ENCODE assay signal across 8 mouse cellular contexts in genomic region chr5:122706917-122707275, GRCm38 (mm10). TPM values are rescaled to one million over a fixed set of nuclear protein-coding genes. Genes with fewer than 3 reads are reported as not detected.
DNase-seq lines count a peak whose midpoint lies in the region; ATAC-seq and TF ChIP-seq lines count a peak whose summit lies in the region.

No protein-coding gene starts in this region.

- no peaks in the 10 kb centered on the region for H3K36me3 ChIP-seq in heart, embryonic 11.5 days (ENCODE audit: control insufficient read depth, insufficient read depth, low read length)
- no peaks in the 10 kb centered on the region for H3K36me3 ChIP-seq in C2C12 (ENCODE audit: control insufficient read depth, insufficient read depth)
- H3K36me3 ChIP-seq in forebrain, embryonic 11.5 days (ENCODE audit: control insufficient read depth, insufficient read depth, low read length), result no peaks in the 10 kb centered on the region
- peaks cover 4% of the 10 kb centered on the region; the same call in 1 of the 2 replicates for H3K36me3 ChIP-seq in liver, embryonic 12.5 days

- no peaks in the 10 kb centered on the region for H3K9me3 ChIP-seq in heart, embryonic 11.5 days (replicated peaks; ENCODE audit: control insufficient read depth, low read length)
- H3K9me3 ChIP-seq in forebrain, embryonic 11.5 days (ENCODE audit: control insufficient read depth, low read length), result no peaks in the 10 kb centered on the region
- H3K9me3 ChIP-seq in liver, embryonic 12.5 days (replicated peaks), result no peaks in the 10 kb centered on the region

- no peak for DNase-seq in heart, postnatal 25 days (ENCODE audit: low spot score)
- DNase-seq in forebrain, embryonic 11.5 days (ENCODE audit: low spot score), result no peak
- no peak for DNase-seq in adrenal gland, adult 2 months
- DNase-seq in layer of hippocampus, postnatal 25 days (ENCODE audit: extremely low spot score in 1 of 2, low spot score in 1 of 2), result no peak

- TF ChIP-seq CTCF in C2C12 (IDR thresholded peaks at IDR 0.05; ENCODE audit: control insufficient read depth, insufficient read depth, insufficient read length), result no peak

- H3K4me2 ChIP-seq in heart, embryonic 11.5 days, result peak overlapping the region; percentile 72
- peak overlapping the region; percentile 96 for H3K4me2 ChIP-seq in forebrain, embryonic 11.5 days (ENCODE audit: low read depth, low read length, severe bottlenecking)
- H3K4me2 ChIP-seq in liver, embryonic 12.5 days, result peak overlapping the region; percentile 95

- peak overlapping the region; percentile 80 for H3ac ChIP-seq in C2C12 (ENCODE audit: control insufficient read depth, insufficient read length, low read depth)

- no peaks in the 10 kb centered on the region for H3K27me3 ChIP-seq in heart, embryonic 11.5 days (ENCODE audit: control insufficient read depth, insufficient read depth, low read length)
- no peaks in the 10 kb centered on the region for H3K27me3 ChIP-seq in C2C12 (ENCODE audit: control insufficient read depth, insufficient read depth, insufficient read length)
- H3K27me3 ChIP-seq in forebrain, embryonic 11.5 days (ENCODE audit: control insufficient read depth, insufficient read depth, low read length), result no peaks in the 10 kb centered on the region
- no peaks in the 10 kb centered on the region for H3K27me3 ChIP-seq in liver, embryonic 12.5 days (replicated peaks)

- H3K4me3 ChIP-seq in heart, embryonic 11.5 days (ENCODE audit: low read depth, low read length), result peak overlapping the region; percentile 54
- peak overlapping the region; percentile 42 for H3K4me3 ChIP-seq in C2C12 (ENCODE audit: insufficient read depth, poor library complexity, severe bottlenecking)
- H3K4me3 ChIP-seq in forebrain, embryonic 11.5 days (ENCODE audit: low read depth, low read length), result peak overlapping the region; percentile 58
- peak overlapping the region; percentile 70 for H3K4me3 ChIP-seq in liver, embryonic 12.5 days

- 38% methylated on average over 5 of the region's 5 CpGs for WGBS in heart, embryonic 11.5 days (ENCODE audit: insufficient replicate concordance)
- 41% methylated on average over 5 of the region's 5 CpGs for WGBS in forebrain, embryonic 11.5 days
- WGBS in liver, embryonic 12.5 days (ENCODE audit: insufficient replicate concordance), result 33% methylated on average over 5 of the region's 5 CpGs

- no peaks in the 10 kb centered on the region for H3K79me2 ChIP-seq in C2C12 (ENCODE audit: control insufficient read depth, insufficient read depth)

- no peaks in the 10 kb centered on the region for H3K79me3 ChIP-seq in C2C12 (ENCODE audit: low read depth)

- peak overlapping the region; percentile 67 for H3K27ac ChIP-seq in heart, embryonic 11.5 days (ENCODE audit: low read depth, low read length)
- no peak overlapping the region for H3K27ac ChIP-seq in forebrain, embryonic 11.5 days (ENCODE audit: low read depth, low read length)
- H3K27ac ChIP-seq in liver, embryonic 12.5 days, result peak overlapping the region; percentile 82

- H3K4me1 ChIP-seq in heart, embryonic 11.5 days (ENCODE audit: control insufficient read depth, insufficient read depth, low read length), result peaks cover 15% of the 10 kb centered on the region
- 0 out of 2 replicates have a peak, but pooled peaks cover 3% of the 10 kb centered on the region for H3K4me1 ChIP-seq in forebrain, embryonic 11.5 days (replicated peaks; ENCODE audit: control insufficient read depth, insufficient read depth, low read length)
- peaks cover 51% of the 10 kb centered on the region for H3K4me1 ChIP-seq in liver, embryonic 12.5 days

- intact Hi-C loops in heart, postnatal 25 days (cut with DNase I), result no loop called here

- ATAC-seq in heart, embryonic 11.5 days (replicated peaks; ENCODE audit: insufficient number of reproducible peaks, low FRiP score, low TSS enrichment), result 0 out of 2 replicates have a peak, but pooled peaks have one; percentile 9
- 0 out of 2 replicates have a peak, but pooled peaks have one; percentile 15 for ATAC-seq in forebrain, embryonic 11.5 days (replicated peaks; ENCODE audit: low FRiP score)
- ATAC-seq in liver, embryonic 12.5 days, result peak; percentile 31
- ATAC-seq in megakaryocyte progenitor cell, adult 5-6 weeks (replicated peaks; ENCODE audit: poor library complexity), result no peak

- peak overlapping the region; percentile 70 for H3K9ac ChIP-seq in heart, embryonic 11.5 days (ENCODE audit: low read depth, low read length)
- peak overlapping the region; percentile 74 for H3K9ac ChIP-seq in forebrain, embryonic 11.5 days (ENCODE audit: low read length)
- H3K9ac ChIP-seq in liver, embryonic 12.5 days, result peak overlapping the region; percentile 76

TF ChIP-seq in C2C12, 6 proteins besides CTCF, POLR2A, EP300 and RAD21:
- no peak for TF ChIP-seq MYOD1 (IDR thresholded peaks at IDR 0.05; ENCODE audit: control insufficient read depth, insufficient read length, low read depth)
- no peak for TF ChIP-seq USF1 (IDR thresholded peaks at IDR 0.05; ENCODE audit: low read depth)
- no peak for TF ChIP-seq MYOG (IDR thresholded peaks at IDR 0.05; ENCODE audit: control insufficient read depth, extremely low read depth, insufficient read length)
- TF ChIP-seq CEBPB (IDR thresholded peaks at IDR 0.05; ENCODE audit: low read depth), result no peak
- no peak for TF ChIP-seq MAX (IDR thresholded peaks at IDR 0.05)
- no peak for TF ChIP-seq FOSL1 (IDR thresholded peaks at IDR 0.05; ENCODE audit: insufficient read depth, low read length, poor library complexity, severe bottlenecking)

RNA-seq across cellular contexts. Expression of gene P2rx4, which starts 0.4 kb away (rescaled TPM):
- polyA plus RNA-seq in heart, embryonic 11.5 days (2014; fragmentation: Nextera tagmentation; extraction: Ambion mirVana), result 13.1 and 13.8 TPM in 2 replicates
- 10 to 100 TPM; 14.3 to 15.5 TPM for total RNA-seq in heart, postnatal 25 days (2021)
- polyA plus RNA-seq in C2C12 (2012; fragmentation: generic; extraction: Trizol), result 11.0 TPM
- polyA plus RNA-seq in forebrain, embryonic 11.5 days (2014; fragmentation: Nextera tagmentation; extraction: Ambion mirVana), result 5.2 and 5.5 TPM in 2 replicates
- polyA plus RNA-seq in liver, embryonic 12.5 days (2016; fragmentation: Nextera tagmentation; extraction: Ambion mirVana), result 25.6 and 27.1 TPM in 2 replicates
- 10 to 100 TPM; 35.2 to 46.2 TPM for total RNA-seq in adrenal gland, adult 2 months (2021)
- 30.3 and 42.5 TPM in 2 replicates for polyA plus RNA-seq in adrenal gland, adult 2 months (2012; rRNA removed)
- total RNA-seq in layer of hippocampus, postnatal 25 days (2021), result 10 to 100 TPM; 11.4 to 15.0 TPM
- 15.6 and 18.1 TPM in 2 replicates for total RNA-seq in megakaryocyte progenitor cell, adult 5-6 weeks (2015)
- 10.5 and 13.5 TPM in 2 replicates for total RNA-seq in megakaryocyte progenitor cell, adult 5-6 weeks (2017)
